Mouse (Mus musculus) limb, embryonic 11.5 days (tissue): ENCODE data around the gene Pcdh9. TPM values are rescaled to one million over a fixed set of nuclear protein-coding genes. Genes with fewer than 3 reads are reported as not detected.

Experiments used
- ATAC-seq: fragments of 200-750 bp; cut with Nextera tagmentation; 2 replicates; pipeline ENCODE4 v1.8.0; 2017; ENCODE audit warnings: low read depth; ENCODE audit not compliant: insufficient number of reproducible peaks, low FRiP score, low TSS enrichment
- DNase-seq: peaks from one replicate; pipeline ENCODE4 v3.0.0-alpha.2; 2015; ENCODE audit warnings: low spot score
- H3K27ac ChIP-seq: fragments of 300-500 bp; sonication (generic); replicated peaks from 2 replicates; pipeline ENCODE4 v1.5.1; 2014; ENCODE audit warnings: low read depth, mild to moderate bottlenecking, low read length
- H3K27me3 ChIP-seq: fragments of 300-500 bp; sonication (generic); 2 replicates; pipeline ENCODE4 v1.6.1; 2014; ENCODE audit warnings: mild to moderate bottlenecking, low read length, mixed read lengths; ENCODE audit not compliant: control insufficient read depth, insufficient read depth
- H3K36me3 ChIP-seq: fragments of 300-500 bp; sonication (generic); 2 replicates; pipeline ENCODE4 v1.6.1; 2014; ENCODE audit warnings: mild to moderate bottlenecking, low read length, moderate library complexity, mixed read lengths; ENCODE audit not compliant: control insufficient read depth, insufficient read depth
- H3K4me1 ChIP-seq: fragments of 300-500 bp; sonication (generic); 2 replicates; pipeline ENCODE4 v1.6.1; 2014; ENCODE audit warnings: low read length, mixed read lengths; ENCODE audit not compliant: control insufficient read depth, insufficient read depth
- H3K4me2 ChIP-seq: fragments of 300-500 bp; sonication (generic); 2 replicates; pipeline ENCODE4 v1.6.1; 2014; ENCODE audit warnings: low read depth, mild to moderate bottlenecking, moderate library complexity; ENCODE audit not compliant: severe bottlenecking
- H3K4me3 ChIP-seq: fragments of 300-500 bp; sonication (generic); 2 replicates; pipeline ENCODE4 v1.5.1; 2014; ENCODE audit warnings: low read depth, low read length
- H3K9ac ChIP-seq: fragments of 300-500 bp; sonication (generic); 2 replicates; pipeline ENCODE4 v1.6.1; 2014; ENCODE audit warnings: mild to moderate bottlenecking, low read length
- H3K9me3 ChIP-seq: fragments of 300-500 bp; sonication (generic); 2 replicates; pipeline ENCODE4 v1.6.1; 2016; ENCODE audit warnings: low read length; ENCODE audit not compliant: control insufficient read depth
- WGBS: fragments of 180-500 bp; shearing (Covaris S2); extraction: QIAGEN DNeasy Blood & Tissue Kit; methylation state at CpG from one replicate; pipeline ENCODE4 v1.1.7; 2014; 5-methylcytosine and 5-hydroxymethylcytosine counted together
- polyA plus RNA-seq: library from polyadenylated mRNA; unstranded; fragments of >200 nt; fragmentation: Nextera tagmentation; extraction: Ambion mirVana; gene quantifications from 2 replicates; pipeline ENCODE4 v1.2.1, GENCODE M21; 2014

Gene Pcdh9
- polyA plus RNA-seq, 1 experiment from 2014 or later = 17.2 TPM

GRCm38 (mm10) chr14:93039326-93040221, 850.9 kb downstream of the Pcdh9 start:
- Histone ChIP-seq H3K4me3 (no peak overlapping the region), H3K9ac (no peak overlapping the region), H3K36me3 (no peaks in the 10 kb centered on the region), H3K27me3 (no peaks in the 10 kb centered on the region), H3K9me3 (no peaks in the 10 kb centered on the region), H3K4me2 (no peak overlapping the region), H3K4me1 (no peaks in the 10 kb centered on the region), H3K27ac (no peak overlapping the region)
- DNase-seq = no peak
- WGBS = 51% methylated on average over 8 of the region's 8 CpGs
- no peak for ATAC-seq

GRCm38 (mm10) chr14:93009147-93010064, 881.1 kb downstream of the Pcdh9 start:
- no peaks in the 10 kb centered on the region for H3K27me3 ChIP-seq
- no peaks in the 10 kb centered on the region for H3K9me3 ChIP-seq
- no peaks in the 10 kb centered on the region for H3K4me1 ChIP-seq
- H3K4me2 ChIP-seq = no peak overlapping the region
- ATAC-seq (no peak), DNase-seq (no peak)
- no peak overlapping the region for H3K4me3 ChIP-seq
- H3K27ac ChIP-seq = no peak overlapping the region
- WGBS = 79% methylated on average over 5 of the region's 5 CpGs
- no peak overlapping the region for H3K9ac ChIP-seq
- no peaks in the 10 kb centered on the region for H3K36me3 ChIP-seq
